Mouse (Mus musculus) testis, postnatal 10 days (tissue): ENCODE measurements around the gene Snx17.

Experiments
- DNase-seq: peaks from one replicate; pipeline ENCODE4 v3.0.0; 2021; ENCODE audit warnings: low spot score

The Snx17 gene

GRCm38 (mm10) chr5:31192939-31193630 is at the start of gene Snx17, which contains the start of gene Eif2b4:
TSS of gene Snx17 (plus strand) at chr5:31193227.
TSS of gene Eif2b4 (minus strand) at chr5:31193430.
- DNase-seq, result peak; percentile 98

- DNase-seq, result no peak
These were observed 43.2 kb upstream of the Snx17 start for GRCm38 (mm10) chr5:31149781-31150180.

GRCm38 (mm10) chr5:31151746-31152145 is 41.3 kb upstream of the Snx17 start:
- DNase-seq, result no peak

GRCm38 (mm10) chr5:31153516-31154151 is 39.4 kb upstream of the Snx17 start:
- no peak for DNase-seq

- DNase-seq, result peak; percentile 82
These were observed 38.9 kb upstream of the Snx17 start, which contains the start of gene Mpv17 for GRCm38 (mm10) chr5:31154152-31154553. TSS of gene Mpv17 (minus strand) at chr5:31154251.

- DNase-seq, result no peak
These were observed 30.6 kb upstream of the Snx17 start for GRCm38 (mm10) chr5:31162462-31162861.

GRCm38 (mm10) chr5:31164878-31165277 is 28.1 kb upstream of the Snx17 start:
- DNase-seq, result no peak

- no peak for DNase-seq
These were observed 24.4 kb upstream of the Snx17 start for GRCm38 (mm10) chr5:31168630-31169029.

GRCm38 (mm10) chr5:31179301-31179765 is 13.7 kb upstream of the Snx17 start:
- DNase-seq, result no peak

- DNase-seq, result peak; percentile 97
These were observed 13.0 kb upstream of the Snx17 start, which contains the start of the genes Gm29609 and Gtf3c2 for GRCm38 (mm10) chr5:31179766-31180630. TSS of gene Gm29609 (minus strand) at chr5:31179911. TSS of gene Gtf3c2 (minus strand) at chr5:31180144.

GRCm38 (mm10) chr5:31181183-31181770 is 11.8 kb upstream of the Snx17 start:
- no peak for DNase-seq

GRCm38 (mm10) chr5:31183678-31184077 is 9.3 kb upstream of the Snx17 start:
- DNase-seq, result no peak

- no peak for DNase-seq
These were observed 4.7 kb upstream of the Snx17 start for GRCm38 (mm10) chr5:31188223-31188840.

- DNase-seq, result no peak
These were observed 2.8 kb upstream of the Snx17 start for GRCm38 (mm10) chr5:31190201-31190600.

- DNase-seq, result peak; percentile 92
These were observed 735 bp upstream of the Snx17 start for GRCm38 (mm10) chr5:31192045-31192938.

- DNase-seq, result no peak
These were observed 729 bp downstream of the Snx17 start for GRCm38 (mm10) chr5:31193631-31194281.

- no peak for DNase-seq
These were observed 1.8 kb downstream of the Snx17 start for GRCm38 (mm10) chr5:31194486-31195485.

- no peak for DNase-seq
These were observed 2.6 kb downstream of the Snx17 start for GRCm38 (mm10) chr5:31195671-31196070.

- DNase-seq, result no peak
These were observed 3.2 kb downstream of the Snx17 start for GRCm38 (mm10) chr5:31196207-31196606.
